Mouse (Mus musculus): ENCODE measurements around the gene Smad5.

Smad5 gene

DNA sequence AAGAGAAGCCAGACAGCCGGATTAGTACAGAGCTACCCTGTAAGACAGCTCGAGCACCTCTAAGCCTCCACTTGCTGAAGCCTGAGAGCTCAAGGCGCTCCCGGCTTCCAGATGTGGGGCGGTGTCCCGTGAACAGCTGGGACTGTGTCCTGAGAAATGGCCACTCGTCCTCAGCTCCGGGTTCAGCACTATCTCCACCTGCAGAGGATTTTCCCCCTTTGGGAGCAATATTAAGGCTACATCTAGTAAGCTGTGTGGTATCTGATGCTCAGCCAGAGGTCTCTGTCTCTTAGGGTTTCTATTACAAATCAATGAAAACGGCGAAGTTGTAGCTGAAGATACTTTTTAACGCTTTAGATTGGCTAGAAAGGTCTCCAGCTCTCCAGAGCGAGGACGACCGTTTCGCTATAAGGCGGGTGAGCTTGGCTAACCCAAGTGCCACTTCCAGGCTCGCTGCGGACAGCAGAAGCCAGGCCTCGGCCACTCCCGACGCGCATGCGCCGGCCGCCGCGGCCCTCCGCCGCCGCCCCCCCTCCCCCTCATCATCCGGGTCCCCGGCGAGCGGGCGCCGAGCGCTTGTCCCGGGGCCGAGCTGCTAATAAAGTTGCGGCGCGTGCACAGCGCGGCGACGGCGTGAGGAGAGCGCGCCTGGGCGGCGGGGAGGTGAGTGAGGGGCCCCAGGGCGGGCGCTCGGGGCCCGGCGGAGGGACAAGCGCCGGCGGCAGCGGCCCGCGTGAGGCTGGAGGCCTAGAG lies at the start of gene Smad5:
TSS of gene Smad5 (plus strand) at position 542 of the 753 bp plus-strand sequence.
- DNase-seq (ENCODE audit: low spot score): peak; percentile 94

DNA sequence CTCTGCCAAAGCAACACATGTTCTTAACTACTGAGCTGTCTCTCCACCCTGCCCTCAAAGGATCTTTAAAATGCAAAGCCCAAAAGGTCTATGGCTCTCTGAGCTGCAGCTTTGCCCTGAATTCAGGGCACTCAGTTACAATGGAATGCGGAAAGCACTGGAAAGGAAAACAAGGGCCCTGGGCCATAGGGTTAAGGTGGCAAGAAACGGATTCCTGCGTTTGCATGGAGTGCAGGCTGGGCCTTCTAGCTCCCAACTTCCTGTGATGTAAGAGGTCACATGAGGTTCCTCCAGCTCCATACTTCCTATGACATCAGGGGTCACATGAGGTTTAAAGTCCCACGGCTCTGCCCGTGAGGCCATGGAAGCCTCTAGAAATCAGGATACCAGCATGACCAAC lies 48.6 kb upstream of the Smad5 start:
- DNase-seq (ENCODE audit: low spot score): no peak

DNA sequence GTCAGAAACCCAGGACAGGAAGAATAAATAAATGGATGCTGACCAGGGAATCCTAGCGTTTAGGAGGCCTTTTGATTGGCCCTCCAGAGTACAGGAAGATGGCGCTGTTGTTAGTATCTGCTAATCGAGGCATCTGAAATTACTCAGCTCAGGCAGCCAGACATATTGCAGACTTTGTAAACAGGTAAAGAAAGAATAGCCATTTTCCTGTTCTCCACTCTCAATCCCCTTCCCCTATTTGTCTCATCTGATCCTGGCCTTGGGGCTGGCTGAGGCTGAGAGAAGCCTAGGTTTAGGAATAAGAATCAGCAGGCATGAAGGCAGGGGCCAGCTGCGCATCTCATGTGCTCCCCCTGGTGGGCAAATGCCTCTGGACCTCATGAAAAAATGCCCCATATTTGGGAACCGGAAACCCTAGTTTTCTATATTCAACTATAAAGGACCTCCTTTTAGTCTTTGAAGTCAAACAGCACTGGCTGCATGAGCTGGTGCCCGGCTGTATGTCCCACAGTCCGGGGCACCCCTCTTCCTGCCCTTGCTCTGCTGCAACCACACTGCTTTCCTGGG lies 44.8 kb upstream of the Smad5 start:
- peak; percentile 88 for DNase-seq (ENCODE audit: low spot score)

DNA sequence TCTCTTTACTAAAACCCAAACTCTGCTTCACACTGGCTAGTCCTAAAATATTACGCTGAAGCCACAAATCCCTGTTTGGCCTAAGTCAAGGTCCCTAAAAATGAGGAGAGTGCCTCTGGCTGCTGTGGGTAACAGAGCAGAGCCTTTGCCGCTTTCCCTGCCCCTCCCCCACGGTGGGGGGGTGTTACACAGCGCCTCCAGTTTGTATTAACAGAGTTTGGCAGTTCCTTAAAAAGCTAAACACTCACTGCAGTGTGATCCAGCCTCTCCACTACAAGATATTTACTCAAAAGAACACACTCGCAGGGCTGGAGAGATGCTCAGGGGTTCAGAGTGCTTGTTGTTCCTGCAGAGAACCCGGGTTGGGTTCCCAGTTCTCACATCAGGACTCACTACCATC lies 43.9 kb upstream of the Smad5 start:
- no peak for DNase-seq (ENCODE audit: low spot score)

- DNase-seq (ENCODE audit: low spot score): no peak
Measured at GRCm38 (mm10) chr13:56661914-56662621, 40.7 kb upstream of the Smad5 start.

DNA sequence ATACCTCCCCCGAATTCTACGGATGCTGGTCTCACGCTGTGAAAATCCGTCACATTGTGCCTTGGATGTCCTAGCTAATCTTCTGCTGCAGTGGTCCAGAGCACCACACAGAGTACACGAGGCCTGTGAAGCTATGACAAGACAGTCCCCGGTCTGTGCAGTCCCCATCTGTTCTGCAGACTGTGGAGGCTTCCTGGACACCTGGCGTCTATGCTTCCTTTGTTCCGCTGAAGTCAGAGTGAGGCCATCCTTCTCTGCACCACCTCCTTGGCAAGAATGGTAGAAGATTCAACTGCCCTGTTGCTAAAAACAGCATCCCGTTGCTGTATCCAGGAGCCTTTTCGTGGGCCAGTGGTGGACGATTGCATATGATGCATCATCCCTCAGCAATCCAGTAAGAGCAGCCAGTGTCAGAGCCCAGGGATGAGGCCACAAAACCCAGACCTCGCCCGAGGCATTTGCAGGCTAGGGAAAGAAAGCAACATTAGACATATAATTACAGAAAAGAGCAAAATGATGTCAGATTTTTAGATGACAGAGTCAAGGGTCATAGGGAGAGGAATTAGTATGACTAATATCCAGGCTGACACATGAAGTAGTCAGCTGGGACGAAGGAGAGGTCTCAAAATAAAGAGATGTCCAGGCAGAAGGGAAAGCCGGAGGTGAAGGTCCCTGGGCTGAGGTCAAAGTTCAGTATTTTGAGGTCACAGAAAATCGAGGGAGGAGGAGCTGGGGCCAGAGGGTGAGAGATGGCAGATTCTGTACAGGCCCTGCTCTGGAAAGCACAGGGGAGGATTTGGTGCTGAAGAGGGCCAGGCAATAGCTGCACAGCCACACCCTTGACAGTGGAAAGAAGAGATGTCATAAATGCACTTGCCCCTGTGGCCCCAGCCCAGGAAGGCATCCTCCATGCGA lies 38.3 kb upstream of the Smad5 start:
- no peak for DNase-seq (ENCODE audit: low spot score)

DNA sequence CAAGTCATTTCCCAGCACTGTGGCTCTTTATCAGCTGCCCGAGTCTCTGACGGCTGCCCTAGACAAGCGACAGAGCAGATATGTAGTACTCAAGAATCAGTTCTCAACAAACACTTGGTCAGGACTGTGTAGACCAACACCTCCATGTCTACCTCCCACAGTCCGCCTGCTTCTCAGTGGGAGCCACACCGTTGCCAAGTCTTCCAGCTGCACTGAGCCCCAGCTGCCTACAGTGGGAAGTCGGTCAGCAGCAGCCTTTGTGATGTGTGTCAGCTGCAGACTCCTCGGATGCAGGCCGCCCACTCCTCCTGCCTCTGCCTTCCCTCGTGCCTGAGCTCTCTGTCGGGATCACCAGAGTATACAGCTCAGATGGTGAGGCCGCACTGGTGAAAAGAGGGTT lies 31.6 kb upstream of the Smad5 start:
- DNase-seq (ENCODE audit: low spot score): no peak

DNA sequence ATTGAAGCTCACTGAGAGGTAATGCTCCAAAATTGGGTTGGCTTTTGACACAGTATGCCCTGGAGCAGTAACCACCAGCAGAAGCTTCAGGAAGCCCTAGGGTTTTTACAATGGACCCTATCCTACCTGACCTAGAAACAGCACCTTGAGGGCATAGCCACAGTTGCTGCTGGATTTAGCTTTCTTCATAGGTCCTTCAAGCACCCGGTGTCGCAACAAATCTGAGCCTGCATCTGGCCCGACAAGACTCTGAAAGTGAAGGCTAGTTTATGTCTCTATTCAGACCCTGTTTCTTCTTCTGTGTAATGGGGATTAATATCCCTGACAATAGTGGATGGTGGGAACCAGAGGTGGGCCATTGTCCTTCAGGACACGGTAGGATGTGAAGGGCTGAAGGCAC lies 25.1 kb upstream of the Smad5 start:
- DNase-seq (ENCODE audit: low spot score): no peak

GRCm38 (mm10) chr13:56678188-56678787 lies 24.5 kb upstream of the Smad5 start:
- peak; percentile 43 for DNase-seq (ENCODE audit: low spot score)

- peak; percentile 43 for DNase-seq (ENCODE audit: low spot score)
Measured at GRCm38 (mm10) chr13:56678826-56679504, 23.8 kb upstream of the Smad5 start.

DNA sequence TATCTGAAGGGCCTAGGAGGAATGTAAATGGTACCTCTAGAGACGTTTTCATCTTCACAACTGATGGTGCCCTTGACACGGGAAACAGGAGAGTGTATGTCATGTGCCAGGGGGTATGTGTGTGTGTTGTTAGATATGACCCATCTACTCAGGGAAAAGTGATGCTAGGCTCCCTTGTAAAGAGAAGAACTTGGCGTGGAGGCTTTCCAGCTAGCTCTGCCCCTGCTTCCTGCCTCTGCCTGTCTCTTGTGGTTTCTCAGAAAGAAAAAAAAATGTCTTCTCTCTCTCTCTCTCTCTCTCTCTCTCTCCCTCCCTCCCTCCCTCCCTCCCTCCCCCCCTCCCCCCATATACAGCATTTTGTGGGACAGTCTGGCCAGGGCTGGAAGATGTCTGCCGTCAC lies 20.9 kb upstream of the Smad5 start:
- DNase-seq (ENCODE audit: low spot score): no peak

DNA sequence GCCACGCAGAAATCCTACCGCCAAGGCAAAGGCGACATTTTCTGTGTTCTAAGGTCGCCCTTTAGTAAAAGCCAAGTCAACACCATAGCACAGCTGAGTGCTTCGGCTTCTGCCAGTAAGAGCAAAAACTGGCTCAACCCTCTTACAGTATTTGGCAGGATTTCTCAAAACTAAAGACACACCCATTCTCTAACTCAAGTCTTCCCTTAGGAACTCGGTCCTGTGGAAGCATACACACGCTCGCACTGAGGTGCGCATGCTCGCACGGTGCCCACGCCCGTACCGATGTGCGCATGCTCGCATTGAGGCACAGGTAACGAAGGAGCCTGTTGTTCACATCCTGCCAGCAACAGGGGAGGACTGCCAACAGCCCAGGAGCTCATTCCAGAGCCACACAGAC lies 20.5 kb upstream of the Smad5 start:
- DNase-seq (ENCODE audit: low spot score): no peak

DNA sequence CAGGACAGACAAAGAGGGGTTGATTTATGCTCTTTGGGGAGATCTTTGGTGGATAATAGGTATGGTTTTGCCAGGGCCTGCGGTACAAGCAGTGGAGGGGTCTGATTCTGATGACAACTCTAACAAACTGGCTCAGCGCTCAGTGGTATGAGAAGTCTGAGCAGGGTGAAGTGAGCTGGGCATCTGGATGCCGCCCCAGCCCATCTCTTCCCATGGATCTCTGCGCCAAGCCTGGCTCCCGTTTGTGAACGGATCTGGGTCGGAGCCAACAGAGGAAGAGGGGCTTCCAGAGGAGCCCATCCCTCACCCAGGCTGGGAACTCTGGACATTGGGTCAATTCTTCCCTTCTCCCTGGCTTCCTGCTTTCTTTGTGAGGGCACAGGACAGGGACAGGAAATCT lies 19.5 kb upstream of the Smad5 start:
- no peak for DNase-seq (ENCODE audit: low spot score)

DNA sequence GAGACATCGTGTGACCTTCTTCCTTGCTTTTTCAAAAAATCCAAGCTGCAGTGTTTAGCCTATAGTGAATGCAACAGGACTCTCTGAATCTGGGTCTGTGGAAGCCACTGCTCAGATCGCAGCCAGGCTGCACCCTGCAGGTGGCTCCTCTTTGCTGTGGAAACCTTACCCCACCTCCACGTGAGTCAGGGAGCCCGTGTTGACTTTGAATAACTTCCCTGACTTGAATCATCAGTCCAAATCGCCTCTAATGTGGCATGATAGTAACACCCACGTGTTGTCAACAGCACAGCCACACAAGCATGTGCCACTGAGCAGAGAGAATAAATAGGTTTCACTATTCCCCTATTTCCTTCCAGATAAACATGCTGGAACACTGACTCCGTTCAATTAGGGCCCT lies 10.8 kb upstream of the Smad5 start:
- no peak for DNase-seq (ENCODE audit: low spot score)

DNA sequence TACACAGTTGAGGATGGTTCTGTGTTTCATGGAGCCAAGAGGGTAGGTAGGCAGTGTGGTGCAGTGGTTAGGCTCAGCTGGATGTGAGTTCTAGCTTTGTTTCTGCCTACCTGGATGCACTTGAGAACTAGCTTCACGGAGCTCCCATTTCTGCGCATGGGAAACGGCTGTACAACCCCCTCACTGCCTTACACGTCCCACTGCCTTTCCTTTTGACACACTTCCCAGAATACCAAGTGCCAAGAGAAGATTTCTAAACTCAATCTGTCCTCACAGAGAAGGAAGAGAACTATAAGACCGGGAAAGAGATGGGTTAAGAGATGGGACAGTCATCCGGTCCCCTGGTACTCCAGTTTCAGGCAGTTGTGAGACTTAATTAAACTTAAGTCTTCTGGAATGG lies 10.2 kb upstream of the Smad5 start:
- no peak for DNase-seq (ENCODE audit: low spot score)

- no peak for DNase-seq (ENCODE audit: low spot score)
Measured at GRCm38 (mm10) chr13:56695701-56696100, 7.1 kb upstream of the Smad5 start.

GRCm38 (mm10) chr13:56696699-56697098 lies 6.1 kb upstream of the Smad5 start:
- DNase-seq (ENCODE audit: low spot score): no peak

DNA sequence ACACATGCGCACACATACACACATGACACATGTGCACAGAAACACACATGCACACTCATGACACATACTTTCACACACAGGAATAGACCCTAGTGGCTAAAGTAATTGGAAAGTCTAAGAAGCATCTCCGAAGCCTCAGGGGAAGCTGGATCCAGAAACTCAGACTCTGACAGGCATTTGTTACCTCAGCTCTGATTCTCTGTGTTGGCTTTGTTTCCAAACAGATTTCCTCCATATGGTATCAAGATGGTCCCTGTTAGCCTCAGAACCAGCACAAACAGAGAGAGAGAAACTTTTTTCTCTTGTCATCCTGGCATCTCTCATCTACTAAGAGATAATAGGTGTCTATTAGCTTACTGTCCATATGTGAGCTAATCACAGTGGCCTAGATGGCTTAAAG lies 5.6 kb upstream of the Smad5 start:
- no peak for DNase-seq (ENCODE audit: low spot score)

GRCm38 (mm10) chr13:56698391-56698790 lies 4.4 kb upstream of the Smad5 start:
- DNase-seq (ENCODE audit: low spot score): peak; percentile 45

DNA sequence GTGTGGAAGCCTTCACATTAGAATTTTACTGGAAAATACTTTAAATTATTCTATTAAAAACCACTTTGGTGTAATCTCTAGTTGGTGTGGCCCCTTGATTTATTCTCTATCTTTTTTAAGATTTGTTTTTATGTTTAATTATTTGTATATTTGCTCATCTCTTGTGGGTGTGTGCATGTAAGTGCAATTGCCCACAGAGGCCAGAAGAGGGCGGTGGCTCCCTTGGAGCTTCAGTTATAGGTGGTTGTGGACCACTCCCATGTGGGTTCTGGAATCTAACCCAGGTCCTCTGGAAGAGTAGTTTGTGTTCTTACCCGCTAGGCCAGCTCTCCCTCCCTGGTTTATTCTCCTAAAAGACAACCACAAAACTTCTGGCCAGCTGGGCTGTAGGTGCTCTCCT lies 3.4 kb upstream of the Smad5 start:
- DNase-seq (ENCODE audit: low spot score): no peak

GRCm38 (mm10) chr13:56700981-56701380 lies 1.8 kb upstream of the Smad5 start:
- no peak for DNase-seq (ENCODE audit: low spot score)

Data from embryo, embryonic 10 days (tissue).